Mouse (Mus musculus) kidney, adult 8-10 months (tissue): ENCODE measurements around the gene Kank4.
"Not testable (repeated sequence)": the region's sequence is repeated elsewhere in the genome, so short reads cannot be mapped to it uniquely, and the experiment has no call there.

ENCODE experiments used
- DNase-seq, 2 experiments: peaks; one replicate each; pipeline ENCODE4 v3.0.0; 2022

Gene Kank4

DNA sequence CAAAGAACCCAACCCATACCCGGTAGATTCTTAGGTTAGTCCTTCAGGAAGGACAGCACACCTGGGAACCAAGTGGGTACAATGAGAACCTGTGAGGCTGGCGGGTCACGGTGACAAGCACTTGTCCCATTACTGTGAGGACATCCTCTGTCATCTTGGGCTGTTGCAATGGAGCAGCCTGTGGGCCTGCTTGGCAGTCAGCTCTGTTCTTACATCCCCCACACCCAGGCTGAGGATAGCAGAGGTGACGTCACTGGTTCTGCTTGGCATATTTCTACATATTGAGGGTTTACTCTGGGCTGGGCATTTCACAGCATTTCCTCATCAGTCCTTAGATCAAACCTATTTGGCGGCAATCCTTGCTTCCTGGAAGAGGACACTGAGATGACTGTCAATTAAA lies 43.6 kb downstream of the Kank4 start:
- DNase-seq, result no peak

DNA sequence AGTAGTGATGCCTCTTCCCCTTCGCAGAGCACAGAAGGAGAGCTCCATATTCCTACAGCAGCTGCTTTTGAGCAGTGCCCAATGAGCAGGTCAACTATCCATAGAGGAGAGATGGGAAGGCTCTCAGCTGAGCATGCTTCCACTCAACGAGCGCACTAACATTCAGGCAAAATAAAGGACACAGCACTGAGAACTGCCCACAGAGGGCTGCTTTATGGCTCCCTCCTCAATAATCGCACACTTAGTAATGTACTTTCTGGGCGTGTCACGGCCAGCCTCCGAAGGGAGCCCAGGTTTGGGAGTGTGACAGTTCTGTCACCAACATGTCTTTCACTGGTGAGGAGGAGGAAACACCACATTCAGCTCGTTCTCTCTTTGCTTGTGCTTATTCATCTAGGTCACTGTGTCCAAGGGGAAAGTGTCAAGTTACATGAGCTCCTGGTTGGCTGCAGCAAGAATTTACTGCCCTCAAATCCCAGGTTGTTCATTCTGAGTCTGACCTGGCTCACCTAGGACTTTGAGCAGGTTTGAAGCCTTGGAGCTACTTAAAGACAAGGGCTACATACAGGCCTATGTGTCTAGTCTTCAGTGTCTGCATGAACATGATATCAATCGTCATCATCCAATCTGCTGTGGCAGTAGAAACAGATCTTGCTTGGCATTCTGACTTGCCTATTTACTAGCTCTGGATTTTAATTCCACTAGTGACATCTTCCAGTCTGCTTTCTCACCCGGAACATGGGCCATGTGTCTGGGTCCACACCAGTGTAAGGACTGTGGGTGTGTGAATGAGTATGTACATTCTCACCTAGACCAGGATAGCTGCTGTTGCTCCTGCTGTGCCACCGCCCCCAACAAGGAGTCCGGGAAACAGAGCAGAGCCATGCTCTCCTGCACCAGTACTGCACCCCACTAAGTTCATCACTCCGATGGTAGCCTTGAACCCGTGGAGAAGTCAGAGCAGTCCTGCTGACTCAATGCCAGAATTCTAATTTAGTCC lies 49.9 kb downstream of the Kank4 start:
- no peak for DNase-seq

DNA sequence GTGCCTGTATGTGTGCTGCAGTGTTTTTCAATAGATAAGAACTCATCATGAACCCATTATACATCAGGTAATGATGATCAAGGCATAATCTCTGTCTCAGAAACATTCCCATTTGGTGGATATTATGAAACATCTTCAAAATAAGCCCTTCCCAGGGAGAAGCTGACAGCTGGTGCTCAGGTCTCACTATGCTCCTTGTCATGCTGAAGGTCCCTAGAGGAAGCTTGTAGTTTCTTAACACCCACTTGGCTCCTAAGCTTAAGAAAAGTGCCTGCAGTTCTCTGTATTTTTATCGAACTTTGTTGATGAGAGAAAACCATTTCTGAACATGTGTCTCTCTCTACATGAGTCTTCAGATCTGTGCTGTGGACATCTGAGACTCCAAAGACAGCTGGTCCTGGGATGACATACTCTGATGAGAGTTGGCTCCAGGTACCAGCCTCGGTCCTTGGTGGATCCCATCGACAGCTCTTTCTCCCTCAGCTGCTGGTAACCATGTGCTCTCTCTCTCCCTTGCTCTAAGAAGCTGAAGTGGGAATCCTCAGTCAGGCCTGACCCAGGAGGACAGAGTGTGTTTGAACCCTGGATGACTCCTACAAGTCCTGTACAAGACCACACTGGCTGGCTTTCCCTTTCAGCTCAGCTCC lies 58.3 kb downstream of the Kank4 start:
- no peak for DNase-seq

DNA sequence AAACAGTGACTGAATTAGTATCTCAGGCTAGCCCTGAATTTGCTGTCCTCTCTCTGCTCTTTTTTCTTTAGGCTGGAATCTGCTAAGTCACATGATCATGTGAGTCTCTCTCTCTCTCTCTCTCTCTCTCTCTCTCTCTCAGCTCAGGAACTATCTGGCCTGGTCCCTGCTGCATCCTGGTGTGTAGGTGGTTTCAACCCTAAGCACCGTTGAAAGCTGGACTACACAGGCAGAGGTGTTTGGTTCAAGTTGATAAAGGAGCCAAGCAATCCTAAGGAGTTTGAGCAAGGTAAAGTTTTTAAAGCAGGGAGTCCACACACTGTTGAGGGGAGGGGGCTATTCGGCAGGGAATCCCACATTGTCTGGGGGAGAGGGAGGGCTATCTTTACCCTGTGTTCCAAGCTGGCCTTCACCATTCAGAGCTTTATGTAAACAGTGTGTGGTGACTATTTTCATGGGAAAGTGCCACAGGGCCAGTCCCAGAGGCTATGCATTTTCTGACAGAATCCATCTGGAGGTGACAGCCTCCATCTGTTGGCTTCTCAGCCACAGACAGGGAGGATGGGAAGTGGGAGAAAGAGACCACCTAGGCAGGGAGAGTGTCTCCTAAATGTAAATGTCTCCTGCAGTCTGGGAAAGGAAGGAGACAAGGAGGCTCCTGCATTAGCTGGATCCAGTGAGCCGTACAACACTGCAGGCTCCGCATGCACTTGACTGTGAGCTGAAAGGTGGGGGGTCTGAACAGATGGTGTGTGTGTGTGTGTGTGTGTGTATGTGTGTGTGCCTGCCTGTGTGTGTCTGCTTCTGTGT lies 59.1 kb downstream of the Kank4 start:
- no peak for DNase-seq

DNA sequence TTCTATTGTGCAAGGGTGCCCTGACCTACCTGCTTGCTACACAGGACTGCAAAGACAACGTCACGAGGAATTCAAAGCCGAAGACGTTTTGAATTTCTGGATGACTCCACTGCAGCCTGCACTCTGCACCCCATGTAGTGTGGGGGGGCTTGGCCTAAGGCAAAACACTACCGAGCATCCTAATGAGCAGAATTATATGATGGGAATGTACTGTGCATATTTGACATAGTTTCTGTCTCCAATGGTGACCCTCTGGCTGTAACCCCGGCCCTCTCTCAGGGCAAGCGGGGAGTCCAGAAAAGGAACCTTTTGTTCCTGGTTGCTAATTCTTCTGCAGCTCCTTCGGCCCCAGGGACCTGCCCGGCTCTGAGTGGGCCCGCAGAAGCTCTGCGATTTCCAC lies 61.2 kb downstream of the Kank4 start:
- no peak for DNase-seq

DNA sequence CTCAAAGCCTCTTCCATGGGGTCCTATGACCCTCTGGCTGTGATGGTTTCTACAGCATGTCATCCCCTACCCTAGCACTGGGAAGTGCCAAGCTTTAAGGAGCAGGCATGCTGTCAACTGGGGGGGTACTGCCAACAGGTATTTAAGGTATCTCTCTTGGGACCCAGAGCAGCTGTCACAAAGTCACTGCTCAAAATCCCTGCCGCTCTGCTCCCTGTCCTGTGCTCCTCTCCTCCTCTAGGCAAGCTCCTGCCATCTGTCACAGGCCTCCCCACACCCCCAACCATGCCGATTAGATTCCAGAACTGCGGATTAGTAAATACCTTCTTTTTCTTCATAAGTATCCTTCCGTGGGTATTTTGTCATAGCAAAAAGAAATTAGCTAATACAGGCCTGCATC lies 62.9 kb downstream of the Kank4 start:
- no peak for DNase-seq

DNA sequence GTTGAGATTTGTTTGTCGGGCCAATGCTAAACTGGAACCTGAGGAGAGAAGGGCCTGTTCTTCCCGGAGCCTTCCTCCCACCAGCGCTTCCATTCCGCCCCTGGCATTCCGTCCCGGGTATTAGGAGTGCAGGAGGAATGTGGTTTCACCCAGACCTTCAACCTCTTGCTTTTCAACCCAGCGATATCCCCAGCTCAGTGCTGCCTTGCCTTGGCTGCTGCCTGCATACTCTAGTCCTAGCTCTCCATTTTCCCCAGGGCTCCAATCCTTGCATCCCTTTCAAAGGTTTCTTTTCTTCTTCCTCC lies 73.5 kb downstream of the Kank4 start:
- no peak for DNase-seq

DNA sequence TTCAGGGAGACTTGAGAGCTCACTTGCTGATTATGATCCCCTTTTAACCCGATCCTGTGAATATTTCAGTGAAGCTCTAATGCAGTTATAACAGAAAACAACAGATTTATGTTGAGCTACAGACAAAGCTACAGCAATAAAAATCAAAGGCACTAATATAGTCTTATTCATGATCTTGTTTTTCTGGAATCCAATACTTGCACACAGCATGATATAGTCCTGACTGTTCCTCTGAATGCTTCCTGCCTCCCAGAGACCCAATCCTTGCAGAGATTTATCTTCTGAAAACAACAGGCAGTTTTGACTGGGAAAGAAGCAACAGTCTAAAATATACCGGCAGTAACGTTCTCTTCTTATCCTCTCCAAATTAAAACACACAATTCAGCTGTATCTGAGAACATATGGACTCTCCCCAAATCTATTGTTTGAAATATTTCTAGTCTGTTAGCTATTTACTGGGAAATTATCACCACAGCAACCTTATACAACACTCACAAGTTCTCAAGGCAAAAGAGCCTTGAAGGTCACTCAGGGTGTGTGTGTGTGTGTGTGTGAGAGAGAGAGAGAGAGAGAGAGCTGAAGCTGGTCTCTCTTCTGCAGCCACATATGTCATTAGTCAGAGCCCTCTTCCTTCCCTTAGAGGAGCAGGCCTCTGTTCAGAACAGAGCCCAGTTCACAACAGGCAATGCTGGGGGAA lies 74.0 kb downstream of the Kank4 start:
- no peak for DNase-seq

DNA sequence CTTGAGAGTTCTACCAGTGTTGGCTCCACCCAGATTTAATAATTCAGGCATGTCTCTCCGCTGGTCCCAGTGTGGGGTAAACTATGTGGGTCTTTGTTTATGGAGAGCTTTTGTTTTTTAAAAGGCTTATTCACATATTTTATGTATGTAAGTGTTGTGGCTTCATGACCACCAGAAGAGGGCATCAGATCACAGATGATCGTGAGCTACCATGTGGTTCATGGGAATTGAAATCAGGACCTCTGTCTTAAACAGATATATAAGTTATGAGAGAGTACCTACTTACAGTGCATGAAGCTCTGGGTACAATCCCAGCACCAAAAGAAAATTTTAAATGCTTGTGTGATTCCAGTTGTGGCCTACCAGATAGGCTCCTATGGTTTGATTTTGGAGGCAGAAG lies 77.6 kb downstream of the Kank4 start:
- peak in 1 of 2 experiments; percentile 9 for DNase-seq

DNA sequence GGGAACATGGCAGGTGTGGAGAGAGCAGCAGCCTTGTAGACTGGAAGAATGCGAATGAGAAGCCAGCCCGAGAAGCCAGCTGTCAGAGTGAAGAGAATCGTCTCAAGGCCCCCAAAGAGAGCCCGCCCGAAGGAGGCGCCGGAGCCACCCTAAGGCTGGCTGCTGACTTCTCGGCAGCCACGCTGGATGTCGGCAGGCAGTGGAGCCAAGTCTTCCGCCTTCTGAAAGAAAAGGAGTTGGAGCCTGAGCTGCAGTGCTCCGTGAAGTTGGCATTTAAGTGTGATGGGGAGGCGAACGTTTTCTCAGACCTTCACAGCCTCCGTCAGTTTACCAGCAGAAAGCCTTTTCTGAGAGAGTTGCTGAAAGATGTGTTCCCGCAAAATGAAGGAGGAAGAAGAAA lies 83.7 kb downstream of the Kank4 start:
- DNase-seq, result no peak

DNA sequence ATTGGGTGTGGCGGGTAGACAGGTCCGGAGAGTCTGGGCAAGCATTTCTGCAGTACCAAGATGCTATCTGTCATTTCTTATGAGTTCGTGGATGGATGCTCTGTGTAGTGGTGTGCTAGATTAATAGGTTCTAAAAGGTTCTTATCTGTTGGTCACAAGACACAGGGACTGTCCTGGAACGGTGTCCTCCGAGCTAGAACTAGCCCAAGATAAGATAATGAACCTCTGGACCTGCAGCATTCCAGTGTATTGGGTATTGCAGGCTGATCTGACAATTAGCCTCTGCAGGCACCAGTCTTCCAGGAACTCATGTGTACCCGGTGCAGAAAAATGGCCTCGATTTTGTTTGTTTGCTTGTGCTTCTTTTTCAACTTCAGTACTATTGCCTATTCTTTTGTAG lies 88.6 kb downstream of the Kank4 start:
- DNase-seq, result no peak

DNA sequence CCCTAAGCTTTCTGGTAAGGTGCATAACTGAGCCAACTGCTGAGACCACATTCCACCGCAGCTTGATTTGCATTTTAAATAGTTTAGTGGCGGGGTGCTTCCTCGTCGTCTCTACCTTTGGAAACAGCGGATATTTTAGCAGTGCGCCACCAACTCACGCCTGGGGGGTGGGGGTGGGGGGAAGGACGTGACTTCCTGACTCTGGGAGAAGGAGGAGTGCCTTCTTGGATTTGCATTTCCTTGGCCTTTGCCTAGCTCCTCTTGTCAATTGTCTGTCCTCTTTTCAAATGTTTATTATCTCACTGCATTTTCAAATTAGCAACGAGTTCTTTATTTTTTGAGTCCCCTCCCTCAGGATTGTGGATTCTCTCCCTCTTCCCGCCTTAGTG lies 89.4 kb downstream of the Kank4 start:
- DNase-seq, result no peak

DNA sequence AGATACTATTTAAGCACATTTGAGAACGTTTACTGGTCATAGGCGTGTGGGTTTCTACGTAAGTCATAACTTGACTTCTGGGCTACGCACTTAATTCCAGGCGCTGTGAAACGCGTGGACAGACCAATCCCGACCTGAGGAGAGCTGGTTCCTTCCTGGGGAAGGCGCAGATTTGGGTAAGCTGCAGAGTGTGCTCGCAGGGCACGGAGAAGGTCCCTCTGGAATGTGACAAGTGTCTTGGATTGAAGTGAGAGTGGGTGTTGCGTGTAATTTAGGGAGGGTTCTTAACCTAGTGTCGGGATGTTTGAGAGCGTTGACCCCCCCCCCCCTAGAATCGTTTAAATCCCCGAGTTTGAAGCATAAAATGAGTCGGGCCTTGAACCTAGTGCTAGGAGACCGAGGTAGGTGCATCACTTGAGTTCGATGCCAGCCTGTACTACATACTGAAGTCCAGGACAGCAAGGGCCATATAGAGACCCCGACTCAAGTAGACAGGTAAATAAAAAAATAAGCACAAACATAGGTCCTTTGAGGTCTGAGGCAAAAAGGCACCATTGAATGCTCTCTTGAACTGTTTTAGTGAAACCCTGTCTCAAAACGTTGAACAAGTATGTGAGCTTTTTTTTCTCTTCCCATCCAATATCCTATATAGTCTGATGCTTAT lies 89.9 kb downstream of the Kank4 start:
- DNase-seq, result no peak

DNA sequence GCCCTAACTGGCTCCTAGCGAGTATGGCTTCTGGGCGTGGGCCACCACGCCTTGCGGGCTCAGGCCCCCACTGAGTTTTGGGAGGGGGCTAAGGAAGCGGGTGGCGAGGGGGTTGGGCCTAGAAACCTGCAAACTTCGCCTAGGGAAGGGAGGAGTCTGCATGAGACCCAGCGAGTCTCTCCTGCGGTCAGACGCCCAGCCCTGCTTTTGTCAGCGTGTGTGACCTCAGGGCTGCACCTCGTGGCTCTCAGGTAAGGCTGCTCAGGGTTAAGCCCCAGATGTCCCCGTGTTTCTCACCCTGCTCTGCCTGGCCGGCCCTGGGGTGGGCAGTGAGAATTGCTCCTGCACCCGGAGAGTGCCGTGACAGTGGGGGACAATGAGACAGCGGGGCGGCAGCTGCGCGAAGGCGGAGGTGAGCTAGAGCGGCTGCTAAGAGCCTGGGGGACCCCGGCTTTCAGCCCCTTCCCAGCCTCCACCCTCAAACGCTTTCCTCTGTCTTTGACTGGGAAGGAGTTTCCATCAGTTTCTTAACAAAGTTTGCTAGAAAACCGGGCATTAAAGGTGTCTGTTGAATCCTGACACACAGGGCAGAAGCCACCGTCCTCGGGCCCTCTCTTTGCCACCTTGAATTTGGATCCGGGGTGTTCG lies 90.6 kb downstream of the Kank4 start, which contains the start of gene L1td1:
L1td1 (plus strand) TSS at position 145 of the 648 bp plus-strand sequence.
- DNase-seq, result no peak

DNA sequence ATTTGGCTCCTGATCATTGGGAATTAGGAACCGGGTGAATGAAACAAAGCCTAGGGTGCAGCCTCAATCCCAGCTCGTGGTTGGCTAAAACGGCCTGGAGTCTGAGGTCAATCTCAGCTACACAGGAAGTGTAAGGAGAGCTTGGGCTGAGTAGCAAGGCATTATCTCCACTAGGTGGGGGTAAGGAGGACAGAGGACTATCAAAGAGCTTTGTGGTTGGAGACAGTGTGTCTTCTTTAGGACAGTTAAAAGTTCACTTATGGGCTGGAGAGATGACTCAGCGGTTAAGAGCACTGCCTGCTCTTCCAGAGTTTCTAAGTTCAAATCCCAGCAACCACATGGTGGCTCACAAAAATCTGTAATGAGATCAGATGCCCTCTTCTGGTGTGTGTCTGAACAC lies 91.9 kb downstream of the Kank4 start:
- DNase-seq, result no peak

DNA sequence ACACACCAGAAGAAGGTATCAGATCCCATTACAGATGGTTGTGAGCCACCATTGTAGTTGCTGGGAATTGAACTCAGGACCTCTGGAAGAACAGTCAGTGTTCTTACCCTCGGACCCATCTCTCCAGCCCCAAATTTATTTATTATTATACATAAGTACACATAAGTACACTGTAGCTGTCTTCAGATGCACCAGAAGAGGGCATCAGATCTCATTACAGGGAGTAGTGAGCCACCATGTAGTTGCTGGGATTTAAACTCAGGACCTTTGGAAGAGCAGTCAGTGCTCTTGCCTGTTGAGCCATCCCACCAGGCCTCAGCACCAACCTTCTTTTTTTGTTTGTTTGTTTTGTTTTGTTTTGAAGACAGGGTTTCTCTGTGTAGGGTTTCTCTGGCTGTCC lies 92.7 kb downstream of the Kank4 start:
- DNase-seq, result not testable (repeated sequence)

DNA sequence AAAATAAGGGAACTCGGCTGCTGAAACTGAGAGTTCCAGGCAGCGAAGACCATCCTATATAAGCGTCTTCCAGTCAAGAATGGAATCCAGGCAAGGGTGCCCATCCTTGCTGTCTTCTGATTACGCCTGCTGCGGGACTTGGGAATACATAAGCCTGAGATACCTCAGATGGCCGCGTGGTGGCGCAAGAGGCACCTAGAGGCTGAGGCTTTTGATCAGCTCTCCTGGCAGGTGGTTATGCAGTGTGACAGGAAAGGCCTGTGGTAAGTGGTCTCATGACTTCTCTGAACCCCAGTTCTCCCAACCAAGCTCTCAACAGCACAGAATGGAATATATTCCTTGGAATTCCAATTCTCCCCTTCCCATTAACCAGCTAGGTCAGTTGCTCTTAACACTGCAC lies 94.9 kb downstream of the Kank4 start:
- peak; percentile 43 to 75 for DNase-seq

DNA sequence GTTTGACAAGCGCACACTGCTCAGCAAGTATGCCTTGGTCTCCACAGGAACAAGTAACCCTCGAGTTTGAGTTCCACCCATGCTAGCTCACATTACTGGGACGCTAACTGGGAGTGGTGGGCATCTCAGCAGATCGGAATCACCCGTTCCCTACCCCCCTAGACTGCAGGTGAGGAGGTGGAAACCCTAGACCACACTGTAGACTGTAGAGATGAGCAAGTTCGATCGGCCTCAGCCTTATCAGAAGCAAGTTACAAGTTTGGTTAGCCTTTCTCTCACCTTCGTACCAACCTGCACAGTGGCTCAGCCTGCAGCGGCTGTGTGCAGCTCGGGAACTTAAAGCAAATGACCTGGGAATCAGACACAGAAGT lies 98.8 kb downstream of the Kank4 start:
- DNase-seq, result no peak

DNA sequence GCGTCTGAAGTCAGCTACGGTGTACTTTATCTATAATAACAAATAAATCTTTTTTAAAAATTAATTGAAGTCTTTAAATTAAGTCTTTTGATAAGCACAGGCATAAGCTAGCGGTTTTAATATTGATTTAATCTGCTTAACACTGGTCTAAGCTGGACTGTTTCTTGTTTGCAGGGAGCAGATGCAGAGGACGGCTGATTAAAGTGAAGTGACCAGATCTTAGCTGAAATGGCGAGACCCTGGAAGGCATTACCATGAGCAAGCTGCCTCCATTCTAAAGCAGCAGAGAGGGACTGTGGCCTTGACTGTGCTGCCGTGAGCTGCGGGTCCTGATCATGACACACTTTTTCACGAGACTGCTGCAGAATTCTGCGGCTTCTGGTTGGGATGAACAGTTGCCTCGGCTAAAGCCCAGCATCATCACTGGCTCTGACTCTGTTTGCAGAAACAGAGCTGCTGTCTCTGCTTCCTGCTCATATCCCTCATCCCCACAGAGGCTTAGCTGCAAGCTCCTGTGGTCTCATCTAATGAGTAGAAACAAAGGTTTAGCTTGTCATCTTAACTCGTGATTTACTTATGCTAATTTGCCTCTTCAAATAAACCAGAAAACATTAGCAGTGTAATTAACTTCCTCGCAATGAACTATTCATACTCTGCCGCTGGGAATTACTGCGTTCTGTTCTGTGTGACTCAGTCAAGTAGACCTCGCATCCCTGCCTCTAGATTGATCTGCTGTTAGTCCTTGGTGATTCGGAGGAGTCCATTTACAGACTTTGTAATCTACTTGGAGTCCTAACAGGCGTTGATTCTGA lies 99.4 kb downstream of the Kank4 start:
- DNase-seq, result no peak

DNA sequence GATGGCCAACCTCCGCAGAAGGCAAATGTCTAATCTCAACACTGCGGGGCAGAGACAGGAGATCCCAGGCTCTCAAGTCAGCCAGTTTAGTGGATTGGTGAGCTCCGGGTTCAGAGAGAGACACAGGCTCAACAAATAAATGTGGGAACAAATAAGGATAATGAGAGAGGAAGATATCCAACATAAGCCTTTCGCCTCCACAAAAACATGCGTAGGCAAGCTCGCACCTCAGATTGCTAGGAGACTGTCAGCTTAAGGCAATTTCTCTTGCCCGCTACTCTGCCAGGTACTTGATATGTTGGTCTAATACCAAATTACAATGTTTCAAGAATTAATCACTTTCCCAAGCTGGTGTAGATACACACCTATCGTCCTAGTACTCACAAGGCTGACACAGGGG lies 106.4 kb downstream of the Kank4 start:
- DNase-seq, result no peak
